Mouse (Mus musculus): ENCODE results near the gene Crtc1. TPM values are rescaled to one million over a fixed set of nuclear protein-coding genes. Genes with fewer than 3 reads are reported as not detected.

Gene Crtc1
- total RNA-seq, 2 experiments from 2014 or later, result 98.8 to 105 TPM

DNA sequence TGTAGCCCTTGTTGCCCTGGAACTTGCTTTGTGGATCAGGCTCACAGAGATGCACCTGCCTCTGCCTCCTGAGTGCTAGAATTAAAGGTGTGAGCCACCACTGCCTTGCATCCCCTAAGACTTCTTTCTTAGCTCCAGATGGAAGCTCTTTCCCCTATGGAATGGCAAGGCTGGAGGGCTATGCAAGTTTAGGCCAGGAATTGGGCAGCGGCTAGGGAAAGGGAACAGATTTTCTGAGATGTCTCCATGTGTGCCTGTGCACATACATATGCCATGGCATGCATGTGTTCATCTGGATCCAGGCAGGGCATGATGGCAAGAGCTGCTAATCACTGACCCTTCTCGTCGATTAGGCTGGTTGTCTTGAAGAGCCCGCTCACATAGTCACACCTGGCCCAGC lies 26.3 kb upstream of the Crtc1 start:
- intact Hi-C loops (cut with DNase I), result no loop called here
- DNase-seq (ENCODE audit: extremely low spot score in 1 of 2, low spot score in 2 of 2), result no peak

DNA sequence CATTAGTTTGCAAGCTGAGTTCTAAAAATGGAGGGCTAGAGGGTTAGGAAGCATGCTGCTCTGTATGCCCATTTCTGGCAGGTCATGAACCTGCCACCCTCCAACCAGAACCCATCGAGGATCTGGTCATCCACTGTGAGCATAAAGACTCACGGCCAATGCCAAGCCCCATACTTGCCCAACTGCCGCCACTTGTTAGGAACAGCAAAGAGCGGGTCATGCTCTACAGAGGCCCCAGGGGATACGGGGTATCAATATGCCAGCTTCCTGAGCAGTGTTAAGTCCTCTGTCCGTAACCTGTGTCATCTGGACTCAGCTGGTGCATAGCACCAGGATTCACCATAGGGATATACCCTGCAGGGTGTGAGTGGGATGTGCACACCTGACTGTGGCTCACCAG lies 24.8 kb upstream of the Crtc1 start:
- no peak for DNase-seq (ENCODE audit: extremely low spot score in 1 of 2, low spot score in 2 of 2)

DNA sequence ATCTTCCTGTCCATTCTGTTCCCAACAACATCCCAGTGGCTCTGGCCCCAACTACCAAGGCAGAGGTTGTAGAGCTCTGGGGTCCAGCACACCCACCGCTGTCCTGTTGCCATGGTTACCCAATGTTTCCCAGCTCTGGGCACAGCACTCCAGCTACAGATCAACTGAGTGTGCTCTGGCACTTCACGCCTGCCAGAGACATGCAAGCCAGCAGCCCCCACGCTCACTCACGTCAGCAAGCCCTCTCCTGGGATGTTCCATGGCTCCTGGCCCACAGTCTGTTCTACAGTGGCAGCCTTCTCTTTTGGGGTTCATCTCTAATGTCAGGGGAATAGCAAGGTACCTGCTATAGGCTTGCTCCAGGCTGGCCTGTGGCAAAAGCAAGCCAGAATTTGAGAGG lies 23.9 kb upstream of the Crtc1 start:
- peak in 1 of 2 experiments; percentile 53 for DNase-seq (ENCODE audit: extremely low spot score in 1 of 2, low spot score in 2 of 2)
- intact Hi-C loops (cut with DNase I), result no loop called here

More for the DNA sequence above, 24.8 kb upstream of the Crtc1 start:
- intact Hi-C loops (cut with DNase I), result no loop called here

DNA sequence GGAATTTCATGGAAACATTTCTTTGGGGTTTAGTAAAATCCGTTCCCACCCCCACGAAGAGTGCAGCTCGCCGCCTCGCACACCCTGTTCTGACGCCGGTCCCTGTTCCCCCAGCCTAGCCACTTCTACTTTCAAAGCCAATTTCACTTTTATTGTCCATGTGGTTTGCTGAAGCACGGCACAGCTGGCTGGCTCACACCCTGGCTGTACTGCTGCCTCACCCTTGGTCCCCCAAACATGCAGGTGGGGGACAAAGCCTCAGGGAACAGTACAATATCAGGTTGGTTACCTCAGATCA lies 23.1 kb upstream of the Crtc1 start:
- intact Hi-C loops (cut with DNase I), result no loop called here

DNA sequence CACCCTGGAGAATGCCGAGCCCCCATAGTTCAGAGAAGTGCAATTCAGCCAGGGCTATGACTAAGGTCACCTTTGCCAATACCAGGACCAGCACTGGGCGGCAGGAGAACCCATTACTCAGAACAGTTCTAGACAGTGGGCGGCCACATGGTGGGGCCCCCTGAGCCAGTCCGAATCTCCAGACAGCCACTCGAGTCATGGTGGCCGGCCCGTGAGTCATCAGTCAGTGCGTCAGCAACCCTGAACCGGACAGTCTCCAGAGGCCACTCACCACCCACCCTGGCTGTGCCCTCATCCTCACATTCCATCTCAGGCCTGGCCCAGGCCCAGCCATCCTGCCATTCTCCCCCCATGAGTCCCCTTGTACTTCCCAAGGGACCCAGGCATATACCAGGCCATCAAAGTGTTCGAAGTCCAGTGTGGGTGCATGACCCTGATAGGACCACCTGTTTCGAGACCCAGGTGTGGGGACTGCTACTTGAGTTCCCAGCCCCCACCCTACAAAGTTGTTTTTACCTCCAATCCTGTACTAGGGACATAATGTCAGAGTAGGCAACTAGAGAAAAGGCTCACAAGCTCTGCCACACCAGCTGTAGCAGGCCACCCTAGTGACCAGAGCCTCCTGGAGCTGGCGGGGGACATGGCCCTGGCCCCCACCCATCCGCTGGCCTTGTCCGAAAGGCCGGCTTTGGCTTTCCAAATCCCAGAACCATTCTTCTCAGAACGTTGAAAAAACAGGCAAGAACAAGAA lies 22.6 kb upstream of the Crtc1 start:
- no peak for DNase-seq (ENCODE audit: extremely low spot score in 1 of 2, low spot score in 2 of 2)
- intact Hi-C loops (cut with DNase I), result no loop called here

More for the DNA sequence above, 23.1 kb upstream of the Crtc1 start:
- DNase-seq (ENCODE audit: extremely low spot score in 1 of 2, low spot score in 2 of 2), result no peak

DNA sequence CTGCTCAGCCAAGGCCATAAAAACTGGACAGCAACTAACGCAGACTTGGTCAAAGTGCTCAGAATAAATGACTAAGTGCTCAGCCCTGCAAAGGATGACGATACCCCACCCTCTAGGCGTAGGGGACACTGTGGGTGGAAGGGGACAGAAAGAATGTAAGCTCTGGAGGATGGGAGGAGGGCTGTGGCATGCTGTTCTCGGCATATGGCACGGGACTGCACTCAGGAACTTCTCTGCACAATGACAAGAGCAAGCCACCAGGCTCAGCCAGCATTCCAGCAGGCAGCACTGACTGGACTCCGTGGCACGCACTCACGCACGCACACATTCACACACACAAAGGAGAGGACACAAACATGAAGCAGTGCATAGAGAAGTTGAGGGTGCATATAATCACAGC lies 21.2 kb upstream of the Crtc1 start:
- no peak for DNase-seq (ENCODE audit: extremely low spot score in 1 of 2, low spot score in 2 of 2)
- intact Hi-C loops (cut with DNase I), result no loop called here

DNA sequence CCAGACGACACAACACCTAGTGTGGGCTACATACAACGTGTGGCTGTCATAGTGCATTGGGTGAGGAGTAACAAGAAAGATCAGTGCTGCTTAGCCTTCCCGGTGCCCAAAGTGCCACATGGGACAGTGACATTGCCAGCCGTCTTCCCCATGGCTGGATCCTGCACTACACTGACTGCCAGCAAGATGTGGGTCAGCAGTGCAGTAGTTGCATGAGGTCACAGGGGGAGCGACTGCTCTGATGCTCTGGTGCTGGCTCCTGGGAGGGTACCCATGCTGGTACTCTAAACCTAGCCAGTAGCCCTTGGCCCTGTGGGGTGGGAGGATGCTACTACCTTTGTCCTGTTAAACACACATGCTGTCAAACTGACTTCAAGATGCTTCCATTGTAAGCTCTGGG lies 20.8 kb upstream of the Crtc1 start:
- DNase-seq (ENCODE audit: extremely low spot score in 1 of 2, low spot score in 2 of 2), result no peak
- intact Hi-C loops (cut with DNase I), result no loop called here

DNA sequence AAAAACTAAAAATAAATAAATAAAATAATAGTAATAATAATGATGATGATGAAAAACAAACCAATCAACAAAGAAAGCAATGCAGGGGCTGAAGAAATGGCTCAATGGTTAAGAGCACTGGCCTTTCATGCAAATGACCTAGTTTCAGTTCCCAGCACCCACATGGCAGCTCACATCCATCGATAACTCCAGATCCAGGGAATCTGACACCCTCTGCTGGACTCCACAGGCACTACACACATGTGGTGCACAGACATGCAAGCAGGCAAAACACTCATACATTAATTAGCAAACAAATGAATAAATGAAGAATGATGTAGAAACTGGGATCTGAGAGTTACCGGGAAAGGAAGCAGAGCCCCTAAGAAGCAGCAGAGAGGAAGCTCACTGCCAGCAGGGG lies 20.3 kb upstream of the Crtc1 start:
- intact Hi-C loops (cut with DNase I), result no loop called here
- no peak for DNase-seq (ENCODE audit: extremely low spot score in 1 of 2, low spot score in 2 of 2)

DNA sequence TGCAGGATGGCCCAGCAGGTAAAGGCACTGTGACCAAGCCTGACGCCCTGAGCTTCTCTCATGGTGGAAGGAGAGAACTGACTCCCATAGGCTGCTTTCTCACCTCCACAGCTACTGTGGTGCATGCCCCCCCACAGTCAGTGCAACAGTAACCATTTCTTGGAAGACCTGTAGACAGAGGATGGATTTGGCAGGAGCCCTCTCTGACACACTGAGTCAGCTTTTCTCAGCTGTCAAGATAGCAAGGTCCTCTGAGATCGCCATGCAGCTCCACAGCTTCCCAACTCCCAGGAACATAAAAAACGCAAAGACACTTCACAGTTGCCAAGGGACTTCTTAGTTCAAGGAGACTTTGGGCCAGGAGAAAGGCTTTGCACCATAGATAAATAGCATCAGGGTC lies 19.1 kb upstream of the Crtc1 start:
- intact Hi-C loops (cut with DNase I), result no loop called here
- no peak for DNase-seq (ENCODE audit: extremely low spot score in 1 of 2, low spot score in 2 of 2)

DNA sequence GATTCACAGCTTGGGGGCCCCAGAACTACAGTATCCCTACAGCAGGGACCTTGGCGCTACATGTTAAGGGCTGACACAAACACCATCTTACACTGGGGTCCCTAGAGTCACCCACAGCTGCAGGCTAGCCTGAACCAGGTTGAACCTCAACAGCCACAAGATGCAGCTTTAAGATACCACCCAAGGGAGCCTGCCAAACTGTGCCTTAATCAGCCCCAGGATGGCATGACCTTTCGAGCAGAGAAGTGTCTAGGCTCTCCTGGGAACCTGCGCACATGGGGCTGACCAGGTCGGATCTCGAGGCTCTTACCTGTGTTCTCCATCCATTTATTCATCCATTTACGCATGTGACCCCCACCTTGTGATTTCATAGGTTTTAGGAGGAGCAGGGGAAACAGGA lies 18.5 kb upstream of the Crtc1 start:
- DNase-seq (ENCODE audit: extremely low spot score in 1 of 2, low spot score in 2 of 2), result no peak
- intact Hi-C loops (cut with DNase I), result no loop called here

DNA sequence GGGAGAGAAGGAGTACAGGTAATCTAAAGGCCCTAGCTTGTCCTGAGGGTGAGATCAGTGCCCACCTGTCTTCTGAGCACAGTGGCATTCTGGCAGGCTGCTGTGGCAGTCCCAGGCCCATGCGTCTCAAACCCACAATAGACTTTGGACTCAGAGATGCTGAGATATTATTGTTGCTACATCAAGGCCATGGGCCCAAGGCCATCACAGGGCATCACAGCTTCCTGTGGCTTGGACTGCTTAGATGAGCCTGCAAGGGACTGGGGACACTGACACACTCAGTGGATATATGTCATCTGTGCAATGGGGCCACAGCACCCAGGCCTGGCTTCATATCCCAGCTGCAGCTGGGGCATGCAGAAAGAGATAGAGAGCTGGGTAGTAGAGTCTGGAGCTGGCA lies 17.6 kb upstream of the Crtc1 start:
- DNase-seq (ENCODE audit: extremely low spot score in 1 of 2, low spot score in 2 of 2), result no peak
- intact Hi-C loops (cut with DNase I), result no loop called here

DNA sequence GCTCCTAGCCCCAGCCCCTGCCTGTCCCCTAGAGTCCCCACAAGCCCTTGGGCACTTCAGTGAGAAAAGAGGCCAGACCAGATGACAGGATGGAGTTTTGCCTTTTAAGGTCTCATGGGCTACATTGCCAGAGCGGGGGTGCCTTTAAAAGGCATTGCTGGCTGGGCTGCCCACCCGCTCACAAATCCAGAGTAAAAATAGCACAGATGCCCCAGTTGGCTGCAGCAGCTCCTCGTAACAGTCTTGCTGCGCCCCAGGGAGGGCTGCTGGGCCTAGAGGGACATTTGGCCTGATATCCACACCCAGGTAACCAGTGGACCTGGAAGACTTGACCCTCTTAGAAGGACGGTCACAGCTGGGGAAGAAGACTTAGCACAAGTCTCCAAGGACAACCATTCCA lies 14.5 kb upstream of the Crtc1 start:
- intact Hi-C loops (cut with DNase I), result no loop called here
- peak in 1 of 2 experiments; percentile 45 for DNase-seq (ENCODE audit: extremely low spot score in 1 of 2, low spot score in 2 of 2)

DNA sequence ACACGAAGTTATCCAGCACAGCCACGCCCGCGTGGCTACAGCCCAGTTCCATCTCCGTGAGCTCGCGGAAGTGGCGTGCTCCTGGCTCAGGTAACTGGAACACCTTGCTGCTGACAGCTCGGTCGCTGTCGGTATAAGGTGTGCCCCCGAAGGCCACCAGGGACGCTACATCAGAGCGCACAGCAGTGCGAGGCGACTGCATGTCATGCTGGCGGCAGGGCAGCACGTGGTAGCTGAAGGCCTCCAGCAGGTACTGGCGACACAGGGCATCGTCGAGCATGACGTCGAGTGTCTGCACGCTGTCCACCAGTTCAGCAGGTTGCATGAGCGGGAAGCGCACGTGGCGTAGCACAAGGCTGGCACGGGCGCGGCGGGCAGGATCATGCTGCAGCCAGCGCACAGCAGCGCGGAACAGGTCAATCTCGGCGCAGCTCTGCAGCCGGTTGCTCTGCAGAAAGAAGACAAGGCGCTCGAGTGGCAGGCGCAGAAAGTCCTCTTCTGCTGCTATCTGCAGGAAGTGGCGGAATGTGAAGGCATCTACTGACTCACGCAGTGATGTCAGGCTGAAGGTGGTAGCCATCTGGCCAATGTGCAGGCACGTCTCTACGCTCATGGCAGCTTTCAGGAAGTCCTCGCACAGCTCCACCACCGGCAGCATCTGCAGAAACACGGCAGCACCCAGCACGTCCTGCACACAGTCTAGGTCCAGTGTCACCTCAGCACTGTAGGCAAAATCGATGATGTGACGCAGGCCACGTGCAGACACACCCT lies 13.0 kb upstream of the Crtc1 start:
- peak in 1 of 2 experiments; percentile 45 for DNase-seq (ENCODE audit: extremely low spot score in 1 of 2, low spot score in 2 of 2)
- intact Hi-C loops (cut with DNase I), result no loop called here

DNA sequence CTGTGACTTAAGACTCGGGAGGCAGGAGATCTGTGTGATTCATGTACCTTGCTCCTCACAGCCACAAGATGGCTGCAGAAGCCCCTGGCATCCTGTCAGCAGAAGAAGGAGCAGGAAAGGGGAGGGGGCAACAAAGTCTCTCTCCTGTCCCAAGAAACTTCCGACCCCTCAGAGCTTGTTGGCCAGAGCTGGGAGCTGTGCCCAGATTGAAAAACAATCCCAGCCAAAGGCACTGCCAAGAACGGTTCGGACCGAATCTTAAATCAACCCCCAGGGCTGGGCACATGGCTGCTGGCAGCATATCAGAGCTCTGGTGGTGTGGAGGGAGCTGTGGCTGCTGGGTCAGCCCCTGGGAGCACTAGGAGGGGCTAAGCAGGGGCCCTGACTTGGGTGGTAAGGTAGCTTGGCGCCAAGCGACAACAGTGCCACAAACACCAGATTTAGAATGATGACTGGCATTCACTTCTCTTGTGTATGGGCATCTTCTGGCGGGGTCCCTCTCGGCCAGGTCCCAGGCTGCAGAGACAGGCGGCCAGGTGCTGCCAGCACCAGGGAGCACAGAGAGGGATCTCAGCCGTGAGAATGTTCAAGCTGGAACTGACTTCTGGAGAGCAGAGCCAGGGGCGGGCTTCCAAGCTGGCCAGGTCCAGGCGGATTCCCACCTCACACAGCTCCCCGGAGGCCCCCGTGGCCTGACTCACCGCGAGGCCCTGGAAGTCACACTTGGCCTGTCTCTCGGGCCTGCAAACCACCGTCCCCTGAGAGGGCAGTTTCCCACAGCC lies 8.5 kb upstream of the Crtc1 start:
- intact Hi-C loops (cut with DNase I), result no loop called here
- peak; percentile 60 to 68 for DNase-seq (ENCODE audit: extremely low spot score in 1 of 2, low spot score in 2 of 2)

DNA sequence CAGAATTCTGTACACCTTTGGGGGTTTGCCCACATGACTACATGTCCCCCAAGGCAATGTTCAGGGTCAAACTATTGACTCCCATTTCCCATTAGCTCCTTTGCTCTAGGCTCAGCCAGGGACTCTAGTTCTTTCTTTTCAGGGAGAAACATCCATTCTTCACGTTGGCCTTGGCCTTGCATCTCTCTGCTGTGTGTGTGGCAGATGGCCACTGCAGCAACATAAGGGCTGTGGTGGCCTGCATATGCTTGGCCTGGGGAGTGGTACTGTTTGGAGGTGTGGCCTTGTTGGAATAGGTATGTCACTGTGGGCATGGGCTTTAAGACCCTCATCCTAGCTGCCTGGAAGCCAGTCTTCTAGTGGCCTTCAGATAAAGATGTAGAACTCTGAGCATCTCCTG lies 6.6 kb upstream of the Crtc1 start:
- intact Hi-C loops (cut with DNase I), result no loop called here
- no peak for DNase-seq (ENCODE audit: extremely low spot score in 1 of 2, low spot score in 2 of 2)

DNA sequence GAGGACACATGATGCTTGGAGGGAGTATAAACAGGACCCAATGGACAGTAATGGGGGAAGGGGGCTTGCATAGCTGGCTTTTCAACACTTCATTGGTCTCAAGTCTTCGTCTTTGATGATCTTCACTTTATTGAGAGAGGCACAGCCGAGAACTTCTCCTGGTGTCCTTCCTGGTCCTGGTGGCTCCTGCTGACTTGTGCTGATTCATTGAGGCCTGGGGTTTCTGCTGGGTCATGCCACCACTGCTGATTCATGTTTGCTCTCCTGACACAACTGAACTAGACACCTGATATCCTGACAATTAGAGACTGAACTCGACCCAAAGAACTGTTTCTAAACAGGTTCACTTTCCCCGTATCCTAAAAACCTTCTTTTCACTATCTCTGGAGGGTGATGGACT lies 3.9 kb upstream of the Crtc1 start:
- intact Hi-C loops (cut with DNase I), result no loop called here
- DNase-seq (ENCODE audit: extremely low spot score in 1 of 2, low spot score in 2 of 2), result no peak

DNA sequence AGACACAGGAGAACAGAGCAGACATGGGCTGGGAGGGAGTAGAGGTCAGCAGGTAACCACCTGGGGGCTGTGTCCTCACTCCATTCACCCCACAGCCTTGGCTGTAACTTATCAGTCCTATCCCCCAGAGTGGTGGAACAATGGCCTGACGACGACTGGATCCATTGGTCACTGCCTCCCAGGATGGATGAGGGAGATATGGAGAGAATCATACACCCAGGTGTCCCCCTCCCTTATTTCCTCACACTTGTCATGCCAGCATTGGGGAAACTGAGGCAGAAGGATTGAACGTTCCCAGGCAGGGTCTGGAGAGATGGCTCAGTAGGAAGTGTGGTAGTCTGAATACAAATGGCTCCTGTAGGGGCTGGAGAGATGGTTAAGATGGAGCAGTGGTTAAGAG lies 2.2 kb upstream of the Crtc1 start:
- intact Hi-C loops (cut with DNase I), result no loop called here
- no peak for DNase-seq (ENCODE audit: extremely low spot score in 1 of 2, low spot score in 2 of 2)

DNA sequence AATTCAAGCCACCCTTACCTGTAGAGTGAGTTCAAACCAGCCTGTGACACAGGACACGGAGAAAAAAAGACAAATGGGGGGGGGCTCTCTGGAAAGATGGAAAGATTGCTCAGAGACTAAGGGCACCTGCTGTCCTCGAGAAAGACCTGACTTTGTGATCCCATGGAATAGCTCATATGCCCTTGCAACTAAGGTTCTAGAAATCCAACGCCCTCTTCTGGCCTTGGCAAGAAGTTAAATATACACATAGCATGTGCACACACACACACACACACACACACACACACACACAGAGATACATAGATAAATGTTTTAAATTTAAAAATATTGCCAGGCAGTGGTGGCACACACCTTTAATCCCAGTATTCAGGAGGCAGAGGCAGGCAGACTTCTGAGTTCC lies 867 bp upstream of the Crtc1 start:
- no peak for DNase-seq (ENCODE audit: extremely low spot score in 1 of 2, low spot score in 2 of 2)
- intact Hi-C loops (cut with DNase I), result no loop called here

DNA sequence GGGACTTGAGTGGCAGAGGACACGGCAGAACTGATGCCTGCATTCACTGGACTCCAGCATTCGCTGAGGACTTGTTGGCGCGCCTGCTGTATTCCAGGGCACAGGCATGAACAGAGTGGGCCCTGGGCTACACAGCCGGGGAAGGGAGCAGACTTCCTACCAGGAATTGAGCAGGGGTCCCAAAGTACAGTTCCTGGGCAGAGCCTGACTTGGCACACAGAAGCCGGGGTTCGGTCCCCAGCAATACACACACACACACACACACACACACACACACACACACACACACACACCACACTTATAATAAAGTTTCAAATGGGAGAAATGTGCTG lies 435 bp upstream of the Crtc1 start:
- no peak for DNase-seq (ENCODE audit: extremely low spot score in 1 of 2, low spot score in 2 of 2)
- intact Hi-C loops (cut with DNase I), result no loop called here

DNA sequence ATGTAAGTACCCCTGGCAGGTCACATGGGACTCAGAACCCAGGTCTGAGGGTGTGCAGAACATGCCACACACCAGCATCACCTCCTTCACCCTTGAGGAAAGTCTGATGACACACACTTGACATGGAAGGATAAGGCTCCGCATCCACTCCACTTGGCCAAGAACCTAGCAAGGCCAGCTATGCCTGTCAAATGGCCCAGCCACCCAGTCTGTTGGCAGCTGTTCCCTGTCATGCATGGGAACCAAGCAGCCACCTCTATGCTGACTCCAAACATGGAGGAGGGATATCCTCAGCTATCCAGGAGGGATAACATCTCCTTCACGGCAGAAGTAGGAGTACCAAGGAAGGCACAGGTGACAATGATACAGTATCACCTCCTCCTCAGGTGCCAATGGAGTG lies 956 bp downstream of the Crtc1 start:
- no peak for DNase-seq (ENCODE audit: extremely low spot score in 1 of 2, low spot score in 2 of 2)
- intact Hi-C loops (cut with DNase I), result no loop called here

Data from left cerebral cortex, postnatal 10 days (tissue).